Comparison of ENCODE assay signal across 23 mouse cellular contexts in the genomic region with DNA sequence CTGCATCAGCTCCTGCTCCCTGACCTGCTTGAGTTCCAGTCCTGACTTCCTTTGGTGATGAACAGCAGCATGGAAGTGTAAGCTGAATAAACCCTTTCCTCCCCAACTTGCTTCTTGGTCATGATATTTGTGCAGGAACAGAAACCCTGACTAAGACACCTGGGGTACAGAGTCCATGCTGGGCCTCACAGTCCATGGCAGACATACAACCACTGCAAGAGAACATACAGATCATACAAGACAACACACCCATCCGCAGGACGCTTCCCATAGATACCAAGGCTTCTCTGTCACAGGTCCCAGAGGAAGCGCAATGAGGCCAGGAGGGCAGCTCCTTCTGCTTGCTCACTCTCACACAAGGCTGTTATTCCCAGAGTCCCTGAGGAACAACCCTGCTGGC. TPM values are rescaled to one million over a fixed set of nuclear protein-coding genes. Genes with fewer than 3 reads are reported as not detected.
"Had no signal": no experiment of that assay in that cellular context is flagged by ENCODE, and none has a peak within 500 bp of the region (broad histone marks: within the 10 kb centered on the region; RNA-seq: fewer than 3 reads in every experiment).

No protein-coding gene starts in this region.

RNA-seq across cellular contexts. Expression of gene Cldn14, which starts 28.3 kb away (rescaled TPM):
- total RNA-seq: heart, postnatal 10 days; heart, postnatal 14 days; heart, postnatal 25 days; heart, postnatal 36 days; heart, postnatal 4 days; hematopoietic stem cell, adult 5-6 weeks; hindbrain, postnatal 0 days; left cerebral cortex, adult 18-20 months had no signal
- polyA plus RNA-seq: heart, embryonic 10.5 days; heart, embryonic 12.5 days; heart, embryonic 13.5 days; heart, embryonic 14.5 days; heart, embryonic 15.5 days; heart, embryonic 16.5 days; heart, postnatal 0 days; hindbrain, embryonic 10.5 days; hindbrain, embryonic 11.5 days; hindbrain, embryonic 13.5 days; hindbrain, embryonic 14.5 days; hindbrain, embryonic 15.5 days; hindbrain, embryonic 16.5 days; inflammation-experienced regulatory T-cells, adult 6 months; kidney, embryonic 14.5 days had no signal
